Mouse (Mus musculus) 3134 (cell line): ENCODE data around the gene 9130204L05Rik.

Source experiments
- DNase-seq: peaks from one replicate; pipeline ENCODE4 v3.0.0-alpha.2; 2011; ENCODE audit warnings: low spot score; ENCODE audit not compliant: insufficient read length; ENCODE audit errors: extremely low read depth

The 9130204L05Rik gene

GRCm38 (mm10) chr3:91090703-91091102, at the start of gene 9130204L05Rik:
Gene 9130204L05Rik, minus strand, starts transcription at chr3:91090803.
- DNase-seq, result no peak

GRCm38 (mm10) chr3:91108696-91109095, 18.1 kb upstream of the 9130204L05Rik start:
- no peak for DNase-seq

- no peak for DNase-seq
Measured at GRCm38 (mm10) chr3:91059211-91059610, 31.4 kb downstream of the 9130204L05Rik start.

- DNase-seq, result no peak
Measured at GRCm38 (mm10) chr3:91052654-91053053, 37.9 kb downstream of the 9130204L05Rik start.
